Mouse (Mus musculus): Measurements from ENCODE around the gene Cdc37.
"Not testable (repeated sequence)": the region's sequence is repeated elsewhere in the genome, so short reads cannot be mapped to it uniquely, and the experiment has no call there.

- not testable (repeated sequence) for TF ChIP-seq CTCF (IDR thresholded peaks at IDR 0.05; ENCODE audit: low read depth, low read length); POLR2A (IDR thresholded peaks at IDR 0.05; ENCODE audit: borderline replicate concordance, low read depth, low read length)
These were observed 46.1 kb upstream of the Cdc37 start for GRCm38 (mm10) chr9:21195736-21196505.

All from bone marrow macrophage, adult 2 months (primary cell).